Mouse (Mus musculus) CH12.LX (cell line): ENCODE measurements at regions not wholly inside any gene's neighbourhood (a gene's known extent, or its start where the extent isn't known, plus 50 kb on each side); places are given as distances from the start of the nearest gene placed in this dataset.

Experiments
- DNase-seq: peaks from one replicate; pipeline ENCODE4 v3.0.0-alpha.2; 2013; ENCODE audit errors: extremely low read depth
- H3K27ac ChIP-seq: 2 replicates; pipeline ENCODE4 v1.5.1; 2012; ENCODE audit warnings: low read depth, mild to moderate bottlenecking, control low read depth, moderate library complexity; ENCODE audit not compliant: insufficient read depth
- H3K27me3 ChIP-seq: replicated peaks from 2 replicates; pipeline ENCODE3; 2012; ENCODE audit warnings: inconsistent platforms
- H3K36me3 ChIP-seq, 2 experiments: replicated peaks in 1 of 2; 2 replicates each; pipeline versions ENCODE3 to v1.6.1; 2012; ENCODE audit warnings: inconsistent platforms in 1 of 2, low read length in 1 of 2, mild to moderate bottlenecking in 1 of 2, mixed read lengths in 1 of 2, moderate library complexity in 1 of 2; ENCODE audit not compliant: control insufficient read depth in 1 of 2, insufficient read depth in 1 of 2
- H3K4me1 ChIP-seq, 2 experiments: 2 replicates each; pipeline ENCODE4 v1.6.1; 2012; ENCODE audit warnings: inconsistent platforms in 1 of 2, moderate library complexity in 1 of 2; ENCODE audit not compliant: insufficient read depth in 2 of 2, control insufficient read depth in 1 of 2
- H3K4me2 ChIP-seq: 2 replicates; pipeline ENCODE4 v1.6.1; 2012; ENCODE audit warnings: low read depth, mild to moderate bottlenecking, control low read depth; ENCODE audit not compliant: poor library complexity, insufficient read depth, severe bottlenecking
- H3K4me3 ChIP-seq, 3 experiments: fragments of 150-350 bp in 1 of 3; sonication (generic) in 1 of 3; replicated peaks in 1 of 3; 2 replicates each; pipeline versions ENCODE3 to v1.5.1; 2011 to 2012; ENCODE audit warnings: low read depth in 2 of 3, low read length in 2 of 3, mild to moderate bottlenecking in 2 of 3, moderate library complexity in 2 of 3, control low read depth in 1 of 3, improper control_type of control experiment in 1 of 3, inconsistent platforms in 1 of 3, mixed read lengths in 1 of 3; ENCODE audit not compliant: poor library complexity in 1 of 3
- H3K79me2 ChIP-seq: replicated peaks from 2 replicates; pipeline ENCODE4 v1.6.1; 2012; ENCODE audit warnings: mild to moderate bottlenecking, moderate library complexity; ENCODE audit not compliant: control insufficient read depth, poor library complexity, insufficient read depth, severe bottlenecking; ENCODE audit errors: extremely low read depth
- H3K9ac ChIP-seq: 2 replicates; pipeline ENCODE4 v1.6.1; 2012; ENCODE audit warnings: low read depth, mild to moderate bottlenecking, control low read depth, moderate library complexity; ENCODE audit not compliant: insufficient read depth
- H3K9me3 ChIP-seq: replicated peaks from 2 replicates; pipeline ENCODE3; 2012; ENCODE audit warnings: low read length, inconsistent platforms, mixed read lengths
- CHD1 ChIP-seq: IDR thresholded peaks from 2 replicates; pipeline ENCODE4 v1.6.1; 2012; ENCODE audit warnings: low read depth, low read length, improper control_type of control experiment, inconsistent platforms
- CHD2 ChIP-seq: IDR thresholded peaks from 2 replicates; pipeline ENCODE4 v1.6.1; 2011; ENCODE audit warnings: low read length, improper control_type of control experiment
- CTCF ChIP-seq, 2 experiments: IDR thresholded peaks in 1 of 2; conservative IDR thresholded peaks in 1 of 2; 2 replicates each; pipeline ENCODE4 v1.5.1; 2011 to 2012; ENCODE audit warnings: low read depth in 2 of 2, low read length in 2 of 2, improper control_type of control experiment in 1 of 2, inconsistent platforms in 1 of 2, mild to moderate bottlenecking in 1 of 2, moderate library complexity in 1 of 2
- ELF1 ChIP-seq: IDR thresholded peaks from 2 replicates; pipeline ENCODE4 v1.6.1; 2014; ENCODE audit warnings: low read depth, mild to moderate bottlenecking, inconsistent platforms, low read length, improper control_type of control experiment
- ETS1 ChIP-seq: conservative IDR thresholded peaks from 2 replicates; pipeline ENCODE4 v1.6.1; 2012; ENCODE audit warnings: low read depth, mild to moderate bottlenecking, inconsistent platforms, low read length, improper control_type of control experiment, moderate library complexity
- HCFC1 ChIP-seq: IDR thresholded peaks from 2 replicates; pipeline ENCODE4 v1.6.1; 2012; ENCODE audit warnings: low read depth, mild to moderate bottlenecking, inconsistent platforms, low read length, improper control_type of control experiment
- IRF4 ChIP-seq: IDR thresholded peaks from 2 replicates; pipeline ENCODE4 v1.6.1; 2014; ENCODE audit warnings: low read depth, mild to moderate bottlenecking, inconsistent platforms, low read length, improper control_type of control experiment
- JUN ChIP-seq: IDR thresholded peaks from 2 replicates; pipeline ENCODE4 v1.6.1; 2011; ENCODE audit warnings: low read depth, mild to moderate bottlenecking, low read length, improper control_type of control experiment, moderate library complexity; ENCODE audit not compliant: insufficient read depth
- KAT2A ChIP-seq: IDR thresholded peaks from 2 replicates; pipeline ENCODE4 v1.6.1; 2012; ENCODE audit warnings: low read length, improper control_type of control experiment, inconsistent platforms; ENCODE audit not compliant: insufficient replicate concordance
- MAFK ChIP-seq: IDR thresholded peaks from 2 replicates; pipeline ENCODE4 v1.6.1; 2011; ENCODE audit warnings: low read length, improper control_type of control experiment; ENCODE audit not compliant: insufficient replicate concordance
- MXI1 ChIP-seq: IDR thresholded peaks from 2 replicates; pipeline ENCODE4 v1.6.1; 2011; ENCODE audit warnings: mild to moderate bottlenecking, low read depth, low read length, improper control_type of control experiment
- MYC ChIP-seq: IDR thresholded peaks from 2 replicates; pipeline ENCODE4 v1.6.1; 2011; ENCODE audit warnings: low read depth, mild to moderate bottlenecking, improper control_type of control experiment, low read length
- NRF1 ChIP-seq: IDR thresholded peaks from 2 replicates; pipeline ENCODE4 v1.6.1; 2014; ENCODE audit warnings: low read depth, mild to moderate bottlenecking, inconsistent platforms, low read length, improper control_type of control experiment, moderate library complexity
- PAX5 ChIP-seq: IDR thresholded peaks from 2 replicates; pipeline ENCODE4 v1.6.1; 2012; ENCODE audit warnings: low read length, inconsistent platforms, mixed read lengths
- POLR2AphosphoS2 ChIP-seq: IDR thresholded peaks from 2 replicates; pipeline ENCODE4 v1.6.1; 2011; ENCODE audit warnings: low read depth, low read length, improper control_type of control experiment
- RAD21 ChIP-seq: IDR thresholded peaks from 2 replicates; pipeline ENCODE4 v1.6.1; 2011; ENCODE audit warnings: low read depth, mild to moderate bottlenecking, low read length, improper control_type of control experiment, moderate library complexity
- RCOR1 ChIP-seq: conservative IDR thresholded peaks from 2 replicates; pipeline ENCODE4 v1.6.1; 2012; ENCODE audit warnings: low read depth, mild to moderate bottlenecking, inconsistent platforms, low read length, improper control_type of control experiment
- TBP ChIP-seq: conservative IDR thresholded peaks from 2 replicates; pipeline ENCODE4 v1.6.1; 2011; ENCODE audit warnings: low read depth, low read length, improper control_type of control experiment
- TCF12 ChIP-seq: IDR thresholded peaks from 2 replicates; pipeline ENCODE4 v1.6.1; 2014; ENCODE audit warnings: low read depth, mild to moderate bottlenecking, inconsistent platforms, low read length, improper control_type of control experiment
- USF1 ChIP-seq: IDR thresholded peaks from 2 replicates; pipeline ENCODE4 v1.6.1; 2014; ENCODE audit warnings: low read depth, mild to moderate bottlenecking, inconsistent platforms, low read length, improper control_type of control experiment
- ZC3H11A ChIP-seq: IDR thresholded peaks from 2 replicates; pipeline ENCODE4 v1.6.1; 2012; ENCODE audit warnings: low read depth, mild to moderate bottlenecking, inconsistent platforms, low read length, improper control_type of control experiment
- ZNF384 ChIP-seq: IDR thresholded peaks from 2 replicates; pipeline ENCODE4 v1.6.1; 2012; ENCODE audit warnings: low read depth, low read length, improper control_type of control experiment, inconsistent platforms
- dilution Hi-C: fragments of 300-500 bp; cut with MboI; formaldehyde crosslinking; loops from 2 replicates; pipeline ENCODE4 v1.14.3; 2020; ENCODE audit warnings: low sequenced_read_pairs; ENCODE audit not compliant: extremely low pct_unique_long_range_greater_than_20kb, extremely low pct_ligation_motif_present
- in situ Hi-C: fragments of 300-500 bp; cut with MboI; formaldehyde crosslinking; loops from 3 replicates; pipeline ENCODE4 v1.14.3; 2019; ENCODE audit warnings: low sequenced_read_pairs, low pct_ligation_motif_present, low pct_unique_long_range_greater_than_20kb, mixed read lengths

DNA sequence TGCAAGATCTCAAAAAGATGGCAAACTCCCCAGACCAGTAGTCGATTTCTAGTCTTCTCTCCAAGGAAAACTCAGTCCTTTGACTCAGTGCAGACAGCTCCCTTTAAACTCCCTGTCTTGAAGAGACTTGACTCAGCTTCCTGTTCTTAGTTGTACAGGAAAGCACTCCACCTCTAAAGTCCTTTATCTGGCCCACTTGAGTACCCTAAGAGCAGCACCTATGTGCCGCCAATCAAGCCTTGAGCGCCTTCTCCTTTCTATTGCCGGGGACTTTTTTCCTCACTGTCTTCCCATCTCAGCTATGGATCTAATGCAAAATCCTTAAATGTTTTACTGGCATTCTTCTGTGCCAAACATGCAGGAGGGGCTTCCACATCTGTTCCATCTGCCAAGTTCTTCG is 105.3 kb upstream of the Fam78b start:
- Histone ChIP-seq H3K9me3 (no peaks in the 10 kb centered on the region), H3K9ac (no peak overlapping the region), H3K4me3 (no peak overlapping the region), H3K4me2 (no peak overlapping the region), H3K27ac (no peak overlapping the region), H3K4me1 (no peaks in the 10 kb centered on the region), H3K36me3 (no peaks in the 10 kb centered on the region), H3K27me3 (peaks cover 49% of the 10 kb centered on the region), H3K79me2 (no peaks in the 10 kb centered on the region)
- DNase-seq: no peak
- TF ChIP-seq IRF4: no peak
- dilution Hi-C loops (no loop called here), in situ Hi-C loops (no loop called here)

DNA sequence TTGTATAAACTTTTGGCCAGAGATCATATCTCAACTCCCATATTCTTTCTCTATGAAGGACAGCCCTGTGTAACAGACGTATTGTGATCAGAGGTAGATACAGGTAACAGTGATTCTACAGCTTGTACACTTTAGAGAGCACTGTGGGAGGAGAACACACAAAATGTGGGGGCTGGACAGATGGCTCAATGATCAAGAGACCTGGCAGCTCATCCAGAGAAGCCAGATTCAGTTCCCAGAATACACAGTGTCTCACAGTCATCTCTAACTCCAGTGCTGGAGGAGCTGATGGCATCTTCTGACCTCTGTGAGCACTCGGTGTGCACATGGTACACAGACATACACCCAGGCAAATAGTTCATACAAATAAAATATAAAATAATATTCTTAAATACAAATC is 102.5 kb upstream of the Fam78b start:
- Histone ChIP-seq H3K79me2 (no peaks in the 10 kb centered on the region), H3K27me3 (peaks cover 56% of the 10 kb centered on the region), H3K4me3 (no peak overlapping the region), H3K9ac (no peak overlapping the region), H3K36me3 (no peaks in the 10 kb centered on the region), H3K27ac (no peak overlapping the region), H3K9me3 (no peaks in the 10 kb centered on the region), H3K4me2 (no peak overlapping the region), H3K4me1 (no peaks in the 10 kb centered on the region)
- TF ChIP-seq CHD2: no peak
- TF ChIP-seq HCFC1: no peak
- no peak for TF ChIP-seq RAD21
- TF ChIP-seq ZNF384: no peak
- TF ChIP-seq TCF12: no peak
- TF ChIP-seq IRF4: no peak
- TF ChIP-seq JUN: no peak
- TF ChIP-seq RCOR1: no peak
- TF ChIP-seq TBP: no peak
- TF ChIP-seq CTCF (conservative IDR thresholded peaks at IDR 0.05 in 1 of 2, IDR thresholded peaks at IDR 0.05 in 1 of 2; ENCODE audit: low read depth in 2 of 2, low read length in 2 of 2): no peak
- no peak for TF ChIP-seq ELF1
- no peak for TF ChIP-seq POLR2AphosphoS2
- no peak for TF ChIP-seq MXI1
- TF ChIP-seq PAX5: no peak
- no peak for TF ChIP-seq USF1
- dilution Hi-C loops: no loop called here
- DNase-seq: no peak
- in situ Hi-C loops: no loop called here

DNA sequence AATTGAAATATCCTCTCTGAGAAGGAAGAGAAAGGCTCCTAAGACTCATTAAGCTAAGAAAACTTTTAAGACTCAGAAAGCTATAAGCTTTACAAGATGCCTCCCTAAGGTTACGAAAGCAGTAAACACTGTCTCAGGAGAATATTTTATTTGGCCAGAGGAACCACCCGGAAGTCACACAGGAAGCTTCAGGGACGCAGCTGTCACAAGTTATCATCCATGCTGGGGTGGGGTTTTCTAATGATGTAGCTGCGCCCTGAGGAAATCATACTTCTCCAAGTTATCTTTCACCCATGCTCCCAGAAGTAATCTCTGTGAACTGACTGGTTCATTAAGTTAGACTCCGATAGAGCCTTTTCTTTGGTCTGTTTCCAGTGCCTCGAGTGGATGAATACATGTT is 102.0 kb upstream of the Fam78b start:
- no peaks in the 10 kb centered on the region for H3K4me1 ChIP-seq
- H3K9ac ChIP-seq: no peak overlapping the region
- H3K9me3 ChIP-seq: no peaks in the 10 kb centered on the region
- H3K79me2 ChIP-seq: no peaks in the 10 kb centered on the region
- no peaks in the 10 kb centered on the region for H3K36me3 ChIP-seq
- in situ Hi-C loops: no loop called here
- dilution Hi-C loops: no loop called here
- no peak for DNase-seq
- H3K27me3 ChIP-seq: peaks cover 52% of the 10 kb centered on the region
- H3K27ac ChIP-seq: no peak overlapping the region
- no peak overlapping the region for H3K4me3 ChIP-seq
- TF ChIP-seq KAT2A (no peak), ELF1 (no peak), IRF4 (no peak), ZC3H11A (no peak), MXI1 (no peak), RAD21 (no peak), CHD2 (no peak), MAFK (no peak), RCOR1 (no peak), CHD1 (no peak), ZNF384 (no peak), NRF1 (no peak), ETS1 (no peak), MYC (no peak)
- H3K4me2 ChIP-seq: no peak overlapping the region
